Mouse (Mus musculus) urinary bladder, adult 2 months (tissue): ENCODE results near the gene Mad1l1. TPM values are rescaled to one million over a fixed set of nuclear protein-coding genes. Genes with fewer than 3 reads are reported as not detected.

Experiments
- DNase-seq: peaks from one replicate; pipeline ENCODE4 v3.0.0; 2022; ENCODE audit warnings: low spot score
- polyA plus RNA-seq: library from polyadenylated mRNA; depleted of rRNA; stranded (reverse); fragments of >200 nt; gene quantifications from 2 replicates; pipeline ENCODE4 v1.2.3, GENCODE M21; 2012

The Mad1l1 gene
- polyA plus RNA-seq, 1 experiment: 13.2 TPM

GRCm38 (mm10) chr5:140134021-140134420, 187.3 kb downstream of the Mad1l1 start:
- no peak for DNase-seq

DNA sequence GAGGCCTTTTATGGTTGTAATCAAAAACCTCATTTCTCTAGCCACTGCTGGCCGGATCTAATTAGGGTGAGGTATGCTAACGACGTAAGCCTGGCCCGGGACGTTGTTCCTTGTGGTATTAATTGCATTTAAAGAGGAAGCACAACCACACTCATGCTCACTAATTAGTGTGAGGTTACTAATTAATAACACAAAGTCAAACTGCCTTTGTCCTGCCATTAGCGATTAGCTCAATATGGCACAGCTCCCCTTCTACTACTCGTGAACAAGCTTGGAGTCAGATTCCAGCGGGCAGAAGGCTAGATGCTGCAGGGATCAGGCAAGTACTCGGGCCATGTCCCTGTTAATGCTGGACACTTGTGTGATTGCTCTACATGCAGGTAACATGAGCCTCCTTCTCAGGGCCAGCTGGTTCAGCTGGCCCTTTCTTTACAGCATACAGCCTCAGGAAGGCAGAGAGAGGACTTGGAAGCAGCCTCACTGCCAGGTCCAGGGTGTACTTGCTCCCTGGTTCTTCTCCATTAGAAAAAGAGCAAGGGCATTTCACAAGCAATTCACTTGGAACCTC, 192.9 kb downstream of the Mad1l1 start:
- no peak for DNase-seq

- no peak for DNase-seq
Measured at GRCm38 (mm10) chr5:140127981-140128380, 193.4 kb downstream of the Mad1l1 start.

GRCm38 (mm10) chr5:140124626-140125025, 196.7 kb downstream of the Mad1l1 start:
- DNase-seq: no peak

- no peak for DNase-seq
Measured at GRCm38 (mm10) chr5:140123640-140124366, 197.5 kb downstream of the Mad1l1 start.

DNA sequence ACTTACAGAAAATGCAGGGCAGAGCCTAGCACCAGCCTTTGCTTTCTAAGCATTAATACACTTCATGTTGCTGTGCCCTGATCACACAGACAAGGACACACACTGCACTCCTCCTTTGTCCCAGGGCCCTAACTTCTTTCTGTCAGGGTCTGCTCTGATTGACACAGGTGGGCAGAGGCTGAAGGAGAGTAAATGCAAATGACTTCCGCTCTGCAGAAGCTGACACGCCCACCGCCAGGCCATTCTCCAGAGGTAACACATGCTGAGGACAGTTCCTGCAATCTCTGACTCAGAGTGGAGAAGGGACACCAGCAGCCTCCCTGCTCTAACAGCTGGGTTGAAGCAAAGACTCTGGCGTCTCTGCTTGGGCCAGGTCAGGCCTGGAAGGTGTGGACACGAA, 198.2 kb downstream of the Mad1l1 start:
- no peak for DNase-seq

DNA sequence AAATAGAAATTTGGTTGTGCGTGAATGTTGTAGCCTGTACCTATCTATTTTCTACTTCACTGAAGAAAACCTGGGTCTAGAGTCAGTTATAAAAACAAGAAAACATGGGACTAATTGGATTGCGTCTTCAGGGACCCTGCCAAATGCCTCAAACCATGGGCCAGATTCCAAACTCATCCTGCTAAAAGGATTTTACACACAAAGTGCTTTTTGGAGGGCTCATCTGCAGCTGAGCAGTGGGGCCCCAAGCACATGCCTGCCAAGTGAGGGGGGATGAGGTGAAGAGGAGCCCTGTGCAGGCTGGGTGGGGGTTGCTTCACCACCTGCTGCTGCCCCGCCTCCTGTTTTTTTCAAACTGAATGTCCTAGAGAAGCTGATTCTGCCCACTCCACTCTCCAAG, 199.4 kb downstream of the Mad1l1 start:
- no peak for DNase-seq

- DNase-seq: no peak
Measured at GRCm38 (mm10) chr5:140118921-140119320, 202.4 kb downstream of the Mad1l1 start.

DNA sequence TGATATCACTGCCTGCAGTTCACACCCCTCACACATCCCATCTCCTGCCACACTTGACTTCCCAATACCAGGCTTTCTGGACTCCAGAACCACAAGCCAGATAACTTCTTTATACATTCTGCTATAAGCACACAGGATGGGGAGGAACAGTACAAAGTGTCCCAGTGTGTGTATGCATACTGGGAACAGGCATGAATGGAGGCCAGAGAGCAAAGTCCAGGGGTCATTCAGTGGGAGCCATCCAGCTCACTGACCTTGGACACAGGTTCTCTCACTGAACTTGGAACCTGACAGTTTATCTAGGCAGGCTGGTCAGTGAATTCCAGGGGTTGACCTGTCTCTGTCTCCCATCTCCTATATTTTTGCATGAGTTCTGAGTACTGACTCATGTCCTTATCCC, 203.4 kb downstream of the Mad1l1 start:
- DNase-seq: no peak

GRCm38 (mm10) chr5:140115434-140116271, 205.7 kb downstream of the Mad1l1 start:
- DNase-seq: no peak

GRCm38 (mm10) chr5:140114512-140115060, 206.8 kb downstream of the Mad1l1 start:
- DNase-seq: no peak

DNA sequence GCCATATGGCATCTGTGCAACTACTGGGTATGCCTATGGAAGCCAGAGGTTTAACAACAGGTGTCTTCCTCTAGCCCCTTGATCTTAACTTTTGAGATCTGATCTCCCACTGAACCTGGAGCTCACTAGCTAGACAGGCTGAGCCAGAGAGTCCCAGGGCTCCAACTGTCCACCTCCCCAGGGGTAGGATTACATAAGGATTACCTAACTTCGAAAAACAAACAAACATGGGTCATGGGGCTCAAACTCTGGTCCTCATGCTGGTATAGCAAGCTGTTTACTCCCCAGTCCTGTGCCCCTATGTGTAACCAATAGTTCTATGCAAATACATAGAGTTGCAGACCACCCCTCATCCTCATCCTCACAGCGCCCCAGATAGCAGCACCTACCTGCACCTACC, 208.1 kb downstream of the Mad1l1 start:
- no peak for DNase-seq

GRCm38 (mm10) chr5:140110024-140110423, 211.3 kb downstream of the Mad1l1 start:
- no peak for DNase-seq

DNA sequence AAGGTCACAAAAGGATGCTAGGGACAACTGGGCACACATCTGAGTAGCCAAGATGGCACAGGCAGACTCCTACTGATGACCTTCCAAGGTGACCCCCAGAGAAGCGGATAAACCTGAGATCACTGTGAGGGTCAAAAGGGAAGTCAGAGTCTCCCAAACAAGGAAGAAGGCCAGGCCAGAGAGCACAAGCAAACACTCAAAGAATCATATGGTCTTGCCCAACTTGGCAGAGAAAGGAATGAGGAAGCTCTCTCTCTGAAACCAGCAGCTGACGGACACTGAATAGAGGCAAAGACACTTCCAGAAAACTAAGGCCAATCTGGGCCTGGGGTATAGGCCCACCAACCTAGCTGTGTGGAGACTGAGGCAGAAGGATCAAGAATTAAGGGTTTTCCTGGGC, 213.4 kb downstream of the Mad1l1 start:
- no peak for DNase-seq

DNA sequence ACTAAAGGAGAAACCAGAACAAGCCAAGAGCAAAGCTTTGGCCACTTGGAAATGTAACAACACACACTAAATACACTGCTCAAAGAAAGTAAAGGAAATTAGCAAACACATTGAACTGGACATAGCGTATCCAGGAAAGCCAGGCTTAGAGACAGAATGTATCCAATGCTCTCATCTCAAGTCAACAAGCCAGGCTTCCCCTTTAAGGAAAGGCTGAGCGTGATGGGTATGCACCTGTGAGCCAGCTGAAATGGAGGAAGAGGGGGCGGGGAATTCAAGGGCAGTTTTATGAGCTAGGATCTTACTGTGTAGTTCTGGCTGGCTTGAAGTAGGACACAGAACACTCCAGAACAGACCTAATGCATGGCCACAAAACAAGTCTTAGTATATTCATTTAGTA, 215.3 kb downstream of the Mad1l1 start:
- no peak for DNase-seq

- DNase-seq: no peak
Measured at GRCm38 (mm10) chr5:140104891-140105290, 216.5 kb downstream of the Mad1l1 start.

- no peak for DNase-seq
Measured at GRCm38 (mm10) chr5:140102731-140103130, 218.6 kb downstream of the Mad1l1 start.

DNA sequence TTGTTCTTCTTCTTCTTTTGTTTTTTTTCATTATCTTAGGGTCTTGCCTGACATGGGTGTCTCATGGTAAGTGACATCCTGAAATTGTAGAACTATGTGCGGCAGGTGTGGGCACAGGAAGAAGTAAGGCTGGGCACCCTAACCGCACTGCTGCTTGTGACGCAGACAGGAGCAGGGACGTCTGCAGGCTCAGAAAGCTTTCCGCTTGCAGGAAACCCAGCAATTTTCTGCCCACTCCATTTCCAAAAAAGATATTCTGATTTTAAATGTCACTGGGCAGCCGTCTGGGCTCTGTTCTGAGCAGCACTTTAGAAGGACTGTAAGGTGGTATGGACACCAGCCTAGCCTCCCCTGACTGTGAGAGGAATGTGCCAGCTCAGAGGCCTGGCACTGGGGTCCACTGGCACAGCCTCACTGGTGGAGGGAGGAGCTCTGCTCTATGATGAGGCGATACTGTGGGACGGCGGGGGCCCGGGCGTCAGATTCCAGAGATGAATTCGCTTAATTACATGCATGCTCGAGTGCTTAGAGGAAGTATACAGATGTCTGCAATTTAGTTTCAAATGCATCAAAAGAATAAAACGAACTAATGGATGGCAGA, 219.8 kb downstream of the Mad1l1 start:
- no peak for DNase-seq

GRCm38 (mm10) chr5:140098711-140099110, 222.6 kb downstream of the Mad1l1 start:
- no peak for DNase-seq

- no peak for DNase-seq
Measured at GRCm38 (mm10) chr5:140095203-140095602, 226.1 kb downstream of the Mad1l1 start.

DNA sequence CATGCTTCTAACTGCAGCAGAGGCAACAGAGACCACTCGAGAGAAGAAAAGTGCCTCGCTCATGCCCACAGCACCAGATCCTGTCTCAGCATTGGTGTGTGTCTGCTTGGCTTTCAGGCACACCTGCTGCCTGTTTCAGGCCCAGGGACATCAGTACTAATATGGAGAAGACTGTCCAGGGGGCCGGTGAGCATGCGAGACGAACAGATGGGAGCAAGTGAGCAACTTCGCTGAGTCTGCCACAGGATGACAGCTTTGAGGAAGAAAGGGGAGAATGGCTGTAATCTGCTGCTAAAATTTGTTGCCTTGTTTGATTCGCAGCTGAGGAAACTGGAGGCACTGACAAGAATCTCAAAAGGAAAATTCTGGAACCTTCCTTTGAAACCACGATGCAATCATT, 227.9 kb downstream of the Mad1l1 start:
- DNase-seq: no peak

GRCm38 (mm10) chr5:140091601-140092000, 229.8 kb downstream of the Mad1l1 start:
- DNase-seq: no peak
